Mouse (Mus musculus) forebrain, embryonic 14.5 days (tissue): Measurements from ENCODE around the gene 4930556J24Rik. TPM values are rescaled to one million over a fixed set of nuclear protein-coding genes. Genes with fewer than 3 reads are reported as not detected.
"Not testable (repeated sequence)": the region's sequence is repeated elsewhere in the genome, so short reads cannot be mapped to it uniquely, and the experiment has no call there.

ENCODE experiments used
- ATAC-seq: fragments of 200-750 bp; cut with Nextera tagmentation; 2 replicates; pipeline ENCODE4 v1.8.0; 2017; ENCODE audit warnings: mild to moderate bottlenecking, moderate library complexity
- DNase-seq: peaks from one replicate; pipeline ENCODE4 v3.0.0-alpha.2; 2015; ENCODE audit warnings: low spot score
- H3K27ac ChIP-seq: fragments of 300-500 bp; sonication (generic); 2 replicates; pipeline ENCODE4 v1.5.1; 2014; ENCODE audit warnings: low read depth, mild to moderate bottlenecking, control low read depth, low read length, moderate library complexity
- H3K27me3 ChIP-seq: fragments of 300-500 bp; sonication (generic); replicated peaks from 2 replicates; pipeline ENCODE4 v1.6.1; 2014; ENCODE audit warnings: low read length, control low read depth, mixed read lengths; ENCODE audit not compliant: control insufficient read depth, insufficient read depth
- H3K36me3 ChIP-seq: fragments of 300-500 bp; sonication (generic); 2 replicates; pipeline ENCODE4 v1.6.1; 2014; ENCODE audit warnings: low read length, control low read depth; ENCODE audit not compliant: control insufficient read depth, insufficient read depth
- H3K4me1 ChIP-seq: fragments of 300-500 bp; sonication (generic); 2 replicates; pipeline ENCODE4 v1.6.1; 2014; ENCODE audit warnings: antibody characterized with exemption, low read length, control low read depth; ENCODE audit not compliant: control insufficient read depth, insufficient read depth
- H3K4me2 ChIP-seq: fragments of 300-500 bp; sonication (generic); 2 replicates; pipeline ENCODE4 v1.6.1; 2014; ENCODE audit warnings: mild to moderate bottlenecking, control low read depth, low read length
- H3K4me3 ChIP-seq: fragments of 300-500 bp; sonication (generic); 2 replicates; pipeline ENCODE4 v1.5.1; 2014; ENCODE audit warnings: low read depth, low read length, control low read depth
- H3K9ac ChIP-seq: fragments of 300-500 bp; sonication (generic); 2 replicates; pipeline ENCODE4 v1.6.1; 2014; ENCODE audit warnings: mild to moderate bottlenecking, low read length, control low read depth, moderate library complexity
- H3K9me3 ChIP-seq: fragments of 300-500 bp; sonication (generic); replicated peaks from 2 replicates; pipeline ENCODE4 v1.6.1; 2016; ENCODE audit warnings: low read length, control low read depth, mixed read lengths; ENCODE audit not compliant: control insufficient read depth
- WGBS: fragments of 180-500 bp; shearing (Covaris S2); extraction: QIAGEN DNeasy Blood & Tissue Kit; methylation state at CpG from one replicate; pipeline ENCODE4 v1.1.7; 2014; 5-methylcytosine and 5-hydroxymethylcytosine counted together
- polyA plus RNA-seq: library from polyadenylated mRNA; unstranded; fragments of >200 nt; fragmentation: Nextera tagmentation; extraction: Ambion mirVana; gene quantifications from 2 replicates; pipeline ENCODE4 v1.2.1, GENCODE M21; 2014

The 4930556J24Rik gene
- polyA plus RNA-seq, 1 experiment from 2014 or later: not detected

DNA sequence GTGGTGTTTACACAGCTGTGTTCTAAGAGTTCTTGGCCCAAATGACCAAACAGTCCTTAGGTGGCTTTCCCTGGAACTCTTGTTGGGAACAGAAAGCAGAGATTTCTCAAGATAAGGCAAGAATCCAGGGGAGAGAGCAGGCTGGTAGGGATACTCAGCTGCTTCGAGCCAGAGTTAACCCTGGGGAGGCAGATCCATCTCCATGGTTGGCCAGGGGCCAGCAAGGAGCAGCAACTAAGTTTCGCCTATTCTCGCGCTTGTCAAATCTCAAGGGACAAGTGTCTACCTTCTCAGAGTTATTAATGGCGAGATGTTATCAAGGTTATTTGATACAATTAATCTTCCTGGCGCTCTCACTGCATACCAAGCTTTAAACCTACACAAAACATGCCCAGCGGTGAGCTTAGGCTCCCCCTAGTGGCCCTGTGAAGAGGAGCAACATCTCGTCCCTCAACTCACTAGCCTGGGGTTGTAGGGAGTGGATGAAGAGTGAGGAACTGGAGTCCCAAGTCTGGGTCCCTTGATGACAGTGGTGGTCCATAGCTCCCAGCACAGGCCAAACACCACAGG is 55.2 kb downstream of the 4930556J24Rik start:
- Histone ChIP-seq H3K4me2 (no peak overlapping the region), H3K27ac (no peak overlapping the region), H3K27me3 (no peaks in the 10 kb centered on the region), H3K4me3 (no peak overlapping the region), H3K9ac (no peak overlapping the region), H3K36me3 (no peaks in the 10 kb centered on the region), H3K9me3 (no peaks in the 10 kb centered on the region), H3K4me1 (no peaks in the 10 kb centered on the region)
- peak; percentile 26; the same call in 1 of the 2 replicates for ATAC-seq
- DNase-seq: peak; percentile 79
- 32% methylated on average over 8 of the region's 8 CpGs for WGBS

DNA sequence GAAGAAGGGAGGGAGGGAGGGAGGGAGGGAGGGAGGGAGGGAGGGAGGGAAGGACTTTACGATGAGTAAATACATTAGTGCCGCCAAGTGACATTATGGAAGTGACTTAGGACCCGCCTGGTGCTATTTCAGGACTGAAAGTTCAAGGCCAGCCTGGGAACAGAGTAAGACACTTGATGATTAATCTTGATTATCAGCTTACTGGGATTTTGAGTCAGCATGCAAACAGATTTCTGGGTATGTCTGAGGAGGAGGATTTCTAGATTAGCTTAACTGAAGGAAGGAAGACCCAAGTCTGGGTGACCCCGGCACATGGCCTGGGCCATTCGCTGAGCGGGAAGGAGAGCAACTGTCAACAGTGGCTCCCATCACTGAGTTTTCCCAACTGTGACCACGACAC is 56.1 kb downstream of the 4930556J24Rik start:
- DNase-seq: no peak
- 95% methylated on average over 7 of the region's 7 CpGs for WGBS
- no peak overlapping the region for H3K9ac ChIP-seq
- H3K36me3 ChIP-seq: no peaks in the 10 kb centered on the region
- H3K4me2 ChIP-seq: no peak overlapping the region
- no peak overlapping the region for H3K4me3 ChIP-seq
- no peak for ATAC-seq
- no peak overlapping the region for H3K27ac ChIP-seq
- no peaks in the 10 kb centered on the region for H3K27me3 ChIP-seq
- no peaks in the 10 kb centered on the region for H3K9me3 ChIP-seq
- no peaks in the 10 kb centered on the region for H3K4me1 ChIP-seq

DNA sequence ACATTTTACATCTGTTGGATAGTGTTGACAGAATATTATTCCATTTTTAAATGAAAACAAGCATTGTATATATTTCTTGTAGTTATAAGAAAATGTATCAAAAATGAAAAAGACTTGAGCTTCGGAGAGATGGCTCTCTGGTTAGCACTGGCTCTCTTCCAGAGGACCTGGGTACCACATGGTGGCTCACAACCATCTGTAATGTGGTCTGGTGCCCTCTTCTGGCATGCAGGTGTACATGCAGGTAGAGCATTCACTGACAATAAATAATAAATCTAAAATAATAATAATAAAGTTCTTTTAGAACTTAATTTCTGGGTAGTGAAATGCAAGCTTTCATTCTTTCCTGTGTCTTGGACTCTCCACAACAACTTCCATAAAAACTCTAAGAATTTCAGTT is 57.8 kb downstream of the 4930556J24Rik start:
- Histone ChIP-seq H3K27me3 (no peaks in the 10 kb centered on the region), H3K4me3 (no peak overlapping the region), H3K9ac (no peak overlapping the region), H3K4me2 (no peak overlapping the region), H3K4me1 (no peaks in the 10 kb centered on the region), H3K27ac (no peak overlapping the region), H3K36me3 (no peaks in the 10 kb centered on the region), H3K9me3 (no peaks in the 10 kb centered on the region)
- 48% methylated on average over 1 of the region's 1 CpGs for WGBS
- ATAC-seq (no peak), DNase-seq (peak; percentile 51)

- peak within 1 kb of the TSS; percentile 73 for H3K9ac ChIP-seq
- peak within 1 kb of the TSS; percentile 59 for H3K4me3 ChIP-seq
- ATAC-seq (peak; percentile 66), DNase-seq (peak; percentile 87)
- H3K27ac ChIP-seq: peak within 1 kb of the TSS; percentile 0; the same call in 1 of the 2 replicates
- H3K4me1 ChIP-seq: peaks cover 15% of the 10 kb centered on the region
- H3K9me3 ChIP-seq: no peaks in the 10 kb centered on the region
- no peaks in the 10 kb centered on the region for H3K27me3 ChIP-seq
- peak within 1 kb of the TSS; percentile 96 for H3K4me2 ChIP-seq
- H3K36me3 ChIP-seq: no peaks in the 10 kb centered on the region
- WGBS: under 1% methylated on average over 27 of the region's 28 CpGs
Measured at GRCm38 (mm10) chr11:3914109-3914840, 62.3 kb downstream of the 4930556J24Rik start, which contains the start of gene Slc35e4. Slc35e4 (minus strand) TSS chr11:3914664.

- ATAC-seq: peak; percentile 92
- no peaks in the 10 kb centered on the region for H3K27me3 ChIP-seq
- WGBS: under 1% methylated on average over 65 of the region's 65 CpGs
- peaks cover 15% of the 10 kb centered on the region for H3K4me1 ChIP-seq
- H3K9ac ChIP-seq: peak overlapping the region; percentile 73
- H3K36me3 ChIP-seq: no peaks in the 10 kb centered on the region
- peak overlapping the region; percentile 0; the same call in 1 of the 2 replicates for H3K27ac ChIP-seq
- peak overlapping the region; percentile 59 for H3K4me3 ChIP-seq
- peak overlapping the region; percentile 96 for H3K4me2 ChIP-seq
- peak; percentile 93 for DNase-seq
- H3K9me3 ChIP-seq: no peaks in the 10 kb centered on the region
Measured at GRCm38 (mm10) chr11:3913316-3914108, 63.1 kb downstream of the 4930556J24Rik start.

DNA sequence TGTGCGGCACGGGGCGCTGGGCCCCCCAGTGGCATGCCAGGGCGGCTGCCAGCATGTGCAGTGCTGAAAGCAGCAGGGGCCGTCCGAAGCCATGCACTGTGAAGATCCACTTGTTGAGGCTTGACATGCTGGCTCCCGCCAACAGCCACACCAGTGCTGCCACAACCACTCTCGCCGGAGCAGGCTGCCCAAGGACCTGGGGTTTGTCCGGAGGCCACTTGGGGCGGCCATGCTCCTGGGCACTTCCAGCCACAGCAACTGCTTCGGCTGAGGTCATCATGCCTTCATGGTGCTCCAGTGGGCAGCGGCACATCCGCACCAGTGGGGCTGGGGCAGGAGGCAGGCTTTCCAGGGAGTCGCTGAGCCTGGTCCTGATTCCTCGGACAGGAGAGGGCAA is 63.7 kb downstream of the 4930556J24Rik start:
- Histone ChIP-seq H3K27me3 (no peaks in the 10 kb centered on the region), H3K4me2 (peak overlapping the region; percentile 96), H3K36me3 (no peaks in the 10 kb centered on the region), H3K27ac (no peak overlapping the region), H3K9me3 (no peaks in the 10 kb centered on the region), H3K4me3 (peak overlapping the region; percentile 59), H3K4me1 (peaks cover 15% of the 10 kb centered on the region), H3K9ac (peak overlapping the region; percentile 73)
- ATAC-seq: 0 out of 2 replicates have a peak, but pooled peaks have one; percentile 11
- 4% methylated on average over 16 of the region's 16 CpGs for WGBS
- DNase-seq: peak; percentile 38

- Histone ChIP-seq H3K9ac (peak overlapping the region; percentile 73), H3K4me2 (peak overlapping the region; percentile 96), H3K27me3 (no peaks in the 10 kb centered on the region), H3K36me3 (0 out of 2 replicates have a peak, but pooled peaks cover under 1% of the 10 kb centered on the region), H3K9me3 (no peaks in the 10 kb centered on the region), H3K4me1 (peaks cover 15% of the 10 kb centered on the region), H3K27ac (no peak overlapping the region), H3K4me3 (peak overlapping the region; percentile 59)
- ATAC-seq: no peak
- WGBS: 10% methylated on average over 19 of the region's 19 CpGs
- peak; percentile 79 for DNase-seq
Measured at GRCm38 (mm10) chr11:3912100-3912874, 64.3 kb downstream of the 4930556J24Rik start.

GRCm38 (mm10) chr11:3911440-3911839 is 65.1 kb downstream of the 4930556J24Rik start:
- not testable (repeated sequence) for H3K27me3 ChIP-seq, H3K27ac ChIP-seq, H3K9me3 ChIP-seq, H3K36me3 ChIP-seq, ATAC-seq, DNase-seq, H3K4me3 ChIP-seq, H3K9ac ChIP-seq
- H3K4me2 ChIP-seq: peak overlapping the region; percentile 96
- H3K4me1 ChIP-seq: peaks cover 15% of the 10 kb centered on the region
- WGBS: 92% methylated on average over 6 of the region's 6 CpGs
